Mouse (Mus musculus): ENCODE results near the gene Adprhl2.

- peak; percentile 99 for TF ChIP-seq CTCF (IDR thresholded peaks at IDR 0.05; ENCODE audit: low read depth, low read length)
- TF ChIP-seq POLR2A (IDR thresholded peaks at IDR 0.05; ENCODE audit: borderline replicate concordance, low read depth, low read length) = no peak
Measured at GRCm38 (mm10) chr4:126321111-126321853, at the start of gene Adprhl2.
